Mouse (Mus musculus) intestine, postnatal 0 days (tissue): ENCODE measurements at regions not wholly inside any gene's neighbourhood (a gene's known extent, or its start where the extent isn't known, plus 50 kb on each side); places are given as distances from the start of the nearest gene placed in this dataset.

Source experiments
- ATAC-seq: fragments of 200-750 bp; cut with Nextera tagmentation; 2 replicates; pipeline ENCODE4 v1.8.0; 2017; ENCODE audit warnings: mild to moderate bottlenecking, moderate TSS enrichment, moderate library complexity
- H3K27ac ChIP-seq: fragments of 300-500 bp; sonication (generic); 2 replicates; pipeline ENCODE4 v1.5.1; 2014; ENCODE audit warnings: mild to moderate bottlenecking, low read depth, low read length, moderate library complexity
- H3K27me3 ChIP-seq: fragments of 300-500 bp; sonication (generic); replicated peaks from 2 replicates; pipeline ENCODE4 v1.6.1; 2014; ENCODE audit warnings: low read length, mixed read lengths; ENCODE audit not compliant: control insufficient read depth, insufficient read depth
- H3K36me3 ChIP-seq: fragments of 300-500 bp; sonication (generic); 2 replicates; pipeline ENCODE4 v1.6.1; 2014; ENCODE audit warnings: mild to moderate bottlenecking, moderate library complexity; ENCODE audit not compliant: control insufficient read depth, insufficient read depth
- H3K4me1 ChIP-seq: fragments of 300-500 bp; sonication (generic); replicated peaks from 2 replicates; pipeline ENCODE4 v1.6.1; 2014; ENCODE audit warnings: antibody characterized with exemption, low read length, mixed read lengths; ENCODE audit not compliant: control insufficient read depth, insufficient read depth
- H3K4me2 ChIP-seq: fragments of 300-500 bp; sonication (generic); replicated peaks from 2 replicates; pipeline ENCODE4 v1.6.1; 2014; ENCODE audit warnings: low read depth, mild to moderate bottlenecking, moderate library complexity
- H3K4me3 ChIP-seq: fragments of 300-500 bp; sonication (generic); 2 replicates; pipeline ENCODE4 v1.5.1; 2014; ENCODE audit warnings: low read depth, low read length
- H3K9ac ChIP-seq: fragments of 300-500 bp; sonication (generic); 2 replicates; pipeline ENCODE4 v1.6.1; 2014; ENCODE audit warnings: mild to moderate bottlenecking, low read depth, low read length
- H3K9me3 ChIP-seq: fragments of 300-500 bp; sonication (generic); 2 replicates; pipeline ENCODE4 v1.6.1; 2016; ENCODE audit warnings: mixed run types; ENCODE audit not compliant: control insufficient read depth
- CTCF ChIP-seq: sonication (generic); IDR thresholded peaks from 2 replicates; pipeline ENCODE4 v1.5.1; 2016; ENCODE audit warnings: low read depth, mild to moderate bottlenecking, control low read depth, antibody characterized with exemption, moderate library complexity
- WGBS: fragments of 180-500 bp; shearing (Covaris S2); extraction: QIAGEN DNeasy Blood & Tissue Kit; methylation state at CpG from one replicate; pipeline ENCODE4 v1.1.7; 2014; 5-methylcytosine and 5-hydroxymethylcytosine counted together

- no peaks in the 10 kb centered on the region for H3K4me1 ChIP-seq
- H3K9me3 ChIP-seq: no peaks in the 10 kb centered on the region
- H3K4me3 ChIP-seq: no peak overlapping the region
- no peak overlapping the region for H3K4me2 ChIP-seq
- no peak overlapping the region for H3K9ac ChIP-seq
- no peaks in the 10 kb centered on the region for H3K36me3 ChIP-seq
- 42% methylated on average over 6 of the region's 6 CpGs for WGBS
- no peak for ATAC-seq
- TF ChIP-seq CTCF: no peak
- H3K27me3 ChIP-seq: no peaks in the 10 kb centered on the region
- no peak overlapping the region for H3K27ac ChIP-seq
Observed at GRCm38 (mm10) chr8:23352259-23353106, 941.3 kb downstream of the Mrps31 start.

- Histone ChIP-seq H3K27ac (no peak overlapping the region), H3K27me3 (no peaks in the 10 kb centered on the region), H3K4me2 (no peak overlapping the region), H3K9me3 (no peaks in the 10 kb centered on the region), H3K4me3 (no peak overlapping the region), H3K36me3 (no peaks in the 10 kb centered on the region), H3K9ac (no peak overlapping the region), H3K4me1 (no peaks in the 10 kb centered on the region)
- ATAC-seq: no peak
- TF ChIP-seq CTCF: no peak
- WGBS: 69% methylated on average over 12 of the region's 12 CpGs
Observed at GRCm38 (mm10) chr8:23360061-23360622, 949.0 kb downstream of the Mrps31 start.

- no peaks in the 10 kb centered on the region for H3K4me1 ChIP-seq
- ATAC-seq: no peak
- WGBS: 49% methylated on average over 9 of the region's 9 CpGs
- TF ChIP-seq CTCF: no peak
- no peak overlapping the region for H3K9ac ChIP-seq
- H3K4me2 ChIP-seq: no peak overlapping the region
- no peaks in the 10 kb centered on the region for H3K27me3 ChIP-seq
- no peaks in the 10 kb centered on the region for H3K36me3 ChIP-seq
- H3K9me3 ChIP-seq: no peaks in the 10 kb centered on the region
- no peak overlapping the region for H3K4me3 ChIP-seq
- H3K27ac ChIP-seq: no peak overlapping the region
Observed at GRCm38 (mm10) chr8:23360850-23361274, 949.7 kb downstream of the Mrps31 start.
